Mouse (Mus musculus): ENCODE data around the gene Dynlt1a.
"Not testable (repeated sequence)": the region's sequence is repeated elsewhere in the genome, so short reads cannot be mapped to it uniquely, and the experiment has no call there.

GRCm38 (mm10) chr17:6327554-6327953 is 10.3 kb upstream of the Dynlt1a start:
- TF ChIP-seq POLR2A (IDR thresholded peaks at IDR 0.05; ENCODE audit: insufficient read depth, low read depth, low read length); CTCF (IDR thresholded peaks at IDR 0.05): not testable (repeated sequence)

Measured in heart, adult 2 months (tissue).